Mouse (Mus musculus): Measurements from ENCODE around the gene Ces2e.
"Not testable (repeated sequence)": the region's sequence is repeated elsewhere in the genome, so short reads cannot be mapped to it uniquely, and the experiment has no call there.

Ces2e gene

GRCm38 (mm10) chr8:104925972-104926596, at the start of gene Ces2e:
Gene Ces2e, plus strand, starts transcription at chr8:104926260.
- no peak for DNase-seq (ENCODE audit: low read depth, low spot score)

GRCm38 (mm10) chr8:104886223-104886926, 39.7 kb upstream of the Ces2e start:
- DNase-seq (ENCODE audit: low read depth, low spot score), result not testable (repeated sequence)

- peak; percentile 11 for DNase-seq (ENCODE audit: low read depth, low spot score)
Observed at GRCm38 (mm10) chr8:104901746-104902145, 24.3 kb upstream of the Ces2e start.

GRCm38 (mm10) chr8:104907111-104907510, 18.9 kb upstream of the Ces2e start:
- DNase-seq (ENCODE audit: low read depth, low spot score), result no peak

GRCm38 (mm10) chr8:104909021-104909420, 17.0 kb upstream of the Ces2e start:
- DNase-seq (ENCODE audit: low read depth, low spot score), result not testable (repeated sequence)

- DNase-seq (ENCODE audit: low read depth, low spot score), result not testable (repeated sequence)
Observed at GRCm38 (mm10) chr8:104909651-104910050, 16.4 kb upstream of the Ces2e start.

GRCm38 (mm10) chr8:104927301-104927700, 1.2 kb downstream of the Ces2e start:
- DNase-seq (ENCODE audit: low read depth, low spot score), result no peak

GRCm38 (mm10) chr8:104944665-104945064, 18.6 kb downstream of the Ces2e start:
- DNase-seq (ENCODE audit: low read depth, low spot score), result no peak

- DNase-seq (ENCODE audit: low read depth, low spot score), result no peak
Observed at GRCm38 (mm10) chr8:104947056-104947455, 21.0 kb downstream of the Ces2e start, which contains the start of gene Ces2f. Gene Ces2f, plus strand, starts transcription at chr8:104947356.

- DNase-seq (ENCODE audit: low read depth, low spot score), result no peak
Observed at GRCm38 (mm10) chr8:104949031-104949430, 23.0 kb downstream of the Ces2e start.

GRCm38 (mm10) chr8:104961537-104961961, 35.5 kb downstream of the Ces2e start, which contains the start of gene Ces2g:
Gene Ces2g, plus strand, starts transcription at chr8:104961718.
- DNase-seq (ENCODE audit: low read depth, low spot score), result no peak

GRCm38 (mm10) chr8:104962229-104962901, 36.3 kb downstream of the Ces2e start:
- DNase-seq (ENCODE audit: low read depth, low spot score), result no peak

GRCm38 (mm10) chr8:104963375-104963894, 37.4 kb downstream of the Ces2e start:
- DNase-seq (ENCODE audit: low read depth, low spot score), result no peak

GRCm38 (mm10) chr8:104984126-104984525, 58.1 kb downstream of the Ces2e start:
- no peak for DNase-seq (ENCODE audit: low read depth, low spot score)

Data from CD4-positive, CD25-positive, alpha-beta regulatory T cell, adult 2 months (primary cell).